Mouse (Mus musculus) heart, postnatal 0 days (tissue): ENCODE measurements around the gene St8sia1. TPM values are rescaled to one million over a fixed set of nuclear protein-coding genes. Genes with fewer than 3 reads are reported as not detected.

Experiments used
- ATAC-seq: fragments of 200-750 bp; cut with Nextera tagmentation; 2 replicates; pipeline ENCODE4 v1.8.0; 2017; ENCODE audit warnings: low read depth, moderate number of reproducible peaks, moderate library complexity; ENCODE audit not compliant: insufficient read depth
- DNase-seq: peaks from one replicate; pipeline ENCODE4 v3.0.0-alpha.2; 2016; ENCODE audit warnings: low spot score
- H3K27ac ChIP-seq: fragments of 300-500 bp; sonication (generic); 2 replicates; pipeline ENCODE4 v1.5.1; 2014; ENCODE audit warnings: low read depth, mild to moderate bottlenecking
- H3K27me3 ChIP-seq: fragments of 300-500 bp; sonication (generic); 2 replicates; pipeline ENCODE4 v1.6.1; 2014; ENCODE audit warnings: low read length, mixed read lengths; ENCODE audit not compliant: control insufficient read depth, insufficient read depth
- H3K36me3 ChIP-seq: fragments of 300-500 bp; sonication (generic); replicated peaks from 2 replicates; pipeline ENCODE4 v1.6.1; 2014; ENCODE audit warnings: low read length, mixed read lengths; ENCODE audit not compliant: control insufficient read depth, insufficient read depth
- H3K4me1 ChIP-seq: fragments of 300-500 bp; sonication (generic); 2 replicates; pipeline ENCODE4 v1.6.1; 2014; ENCODE audit warnings: antibody characterized with exemption; ENCODE audit not compliant: control insufficient read depth, insufficient read depth
- H3K4me2 ChIP-seq: fragments of 300-500 bp; sonication (generic); 2 replicates; pipeline ENCODE4 v1.6.1; 2014; ENCODE audit warnings: low read depth, mild to moderate bottlenecking, low read length, moderate library complexity
- H3K4me3 ChIP-seq: fragments of 300-500 bp; sonication (generic); 2 replicates; pipeline ENCODE4 v1.5.1; 2014; ENCODE audit warnings: low read depth, low read length
- H3K9ac ChIP-seq: fragments of 300-500 bp; sonication (generic); replicated peaks from 2 replicates; pipeline ENCODE4 v1.6.1; 2014; ENCODE audit warnings: low read depth, low read length, mixed read lengths
- H3K9me3 ChIP-seq: fragments of 300-500 bp; sonication (generic); replicated peaks from 2 replicates; pipeline ENCODE4 v1.6.1; 2016; ENCODE audit warnings: low read length; ENCODE audit not compliant: control insufficient read depth
- CTCF ChIP-seq: IDR thresholded peaks from 2 replicates; pipeline ENCODE4 v1.5.1; 2016; ENCODE audit warnings: antibody characterized with exemption, control low read depth, low read depth
- EP300 ChIP-seq: IDR thresholded peaks from 2 replicates; pipeline ENCODE4 v1.6.1; 2016; ENCODE audit warnings: antibody characterized with exemption, low read depth
- WGBS: fragments of 180-500 bp; shearing (Covaris S2); extraction: QIAGEN DNeasy Blood & Tissue Kit; methylation state at CpG from one replicate; pipeline ENCODE4 v1.1.7; 2014; 5-methylcytosine and 5-hydroxymethylcytosine counted together
- polyA plus RNA-seq: library from polyadenylated mRNA; unstranded; fragments of >200 nt; fragmentation: Nextera tagmentation; extraction: Ambion mirVana; gene quantifications from 2 replicates; pipeline ENCODE4 v1.2.1, GENCODE M21; 2015
- total RNA-seq: library from RNA; depleted of rRNA; stranded (reverse); fragments of >200 nt; gene quantifications from 2 replicates; pipeline ENCODE4 v1.2.3, GENCODE M21; 2014; ENCODE audit warnings: low replicate concordance

Gene St8sia1
- total and polyA plus RNA-seq, 2 experiments from 2014 or later, result 0.04 to 0.30 TPM

DNA sequence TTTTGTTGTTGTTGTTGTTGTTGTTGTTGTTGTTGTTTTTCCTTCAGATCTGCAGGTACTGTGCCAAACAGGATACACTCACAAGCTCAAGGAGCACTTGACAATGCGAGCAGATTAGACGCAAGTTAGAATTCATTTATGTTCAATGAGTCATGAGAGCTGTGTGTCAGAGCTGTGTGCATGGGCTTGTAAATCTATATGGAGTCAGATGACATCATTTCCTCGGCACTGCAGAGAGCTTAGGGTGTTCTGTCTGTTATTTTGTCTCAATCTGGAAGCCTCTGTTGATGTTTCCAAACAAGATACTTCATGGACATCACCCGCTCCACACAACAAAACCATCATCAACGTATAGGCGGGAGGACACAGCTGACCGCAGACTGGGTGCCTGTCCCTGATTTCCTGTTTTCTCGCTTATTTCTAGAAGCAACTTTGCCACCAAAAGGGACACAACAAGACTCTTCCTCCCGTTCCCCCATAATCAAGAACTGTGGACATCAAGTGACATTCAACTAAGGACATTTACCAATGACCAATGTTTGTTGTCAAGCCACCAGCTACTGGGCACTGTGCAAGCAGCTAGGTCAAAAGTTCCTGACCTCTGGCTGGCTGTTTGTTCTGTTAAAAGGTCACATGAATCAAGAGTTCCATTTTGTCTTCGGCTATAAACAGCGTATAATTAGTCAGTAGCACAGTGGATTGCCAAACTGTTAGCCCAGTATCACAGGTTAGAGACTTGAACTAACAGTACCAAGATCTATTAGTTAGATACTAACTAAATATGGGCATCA is 78.7 kb downstream of the St8sia1 start:
- ATAC-seq, result no peak
- 71% methylated on average over 11 of the region's 11 CpGs for WGBS
- no peak overlapping the region for H3K4me2 ChIP-seq
- no peak for TF ChIP-seq EP300
- no peak for TF ChIP-seq CTCF
- no peak overlapping the region for H3K9ac ChIP-seq
- no peaks in the 10 kb centered on the region for H3K36me3 ChIP-seq
- no peak overlapping the region for H3K27ac ChIP-seq
- H3K27me3 ChIP-seq, result no peaks in the 10 kb centered on the region
- no peaks in the 10 kb centered on the region for H3K4me1 ChIP-seq
- no peaks in the 10 kb centered on the region for H3K9me3 ChIP-seq
- no peak for DNase-seq
- no peak overlapping the region for H3K4me3 ChIP-seq

DNA sequence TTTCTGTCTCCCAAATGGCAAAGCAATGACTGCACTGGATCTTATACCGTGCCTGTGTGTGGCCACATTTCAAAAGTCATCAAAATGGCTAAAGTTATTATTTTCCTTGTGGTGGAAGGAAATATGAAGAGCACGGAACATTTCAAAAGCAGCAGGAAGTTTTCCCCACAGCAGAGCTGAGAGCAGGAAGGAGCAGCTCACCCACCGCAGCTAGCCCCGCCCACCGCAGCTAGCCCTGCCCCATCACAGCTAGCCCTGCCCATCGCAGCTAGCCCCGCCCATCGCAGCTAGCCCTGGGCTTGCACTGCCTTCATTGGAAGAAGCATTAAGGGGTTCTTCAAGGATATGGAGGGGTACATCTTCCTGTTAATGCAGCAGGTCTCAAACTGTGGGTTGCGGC is 80.1 kb downstream of the St8sia1 start:
- DNase-seq (no peak), ATAC-seq (no peak)
- Histone ChIP-seq H3K4me1 (peaks cover 6% of the 10 kb centered on the region), H3K9me3 (no peaks in the 10 kb centered on the region), H3K4me2 (no peak overlapping the region), H3K4me3 (no peak overlapping the region), H3K9ac (no peak overlapping the region), H3K27ac (no peak overlapping the region), H3K27me3 (no peaks in the 10 kb centered on the region), H3K36me3 (no peaks in the 10 kb centered on the region)
- WGBS, result 55% methylated on average over 9 of the region's 9 CpGs
- no peak for TF ChIP-seq CTCF
- TF ChIP-seq EP300, result no peak

DNA sequence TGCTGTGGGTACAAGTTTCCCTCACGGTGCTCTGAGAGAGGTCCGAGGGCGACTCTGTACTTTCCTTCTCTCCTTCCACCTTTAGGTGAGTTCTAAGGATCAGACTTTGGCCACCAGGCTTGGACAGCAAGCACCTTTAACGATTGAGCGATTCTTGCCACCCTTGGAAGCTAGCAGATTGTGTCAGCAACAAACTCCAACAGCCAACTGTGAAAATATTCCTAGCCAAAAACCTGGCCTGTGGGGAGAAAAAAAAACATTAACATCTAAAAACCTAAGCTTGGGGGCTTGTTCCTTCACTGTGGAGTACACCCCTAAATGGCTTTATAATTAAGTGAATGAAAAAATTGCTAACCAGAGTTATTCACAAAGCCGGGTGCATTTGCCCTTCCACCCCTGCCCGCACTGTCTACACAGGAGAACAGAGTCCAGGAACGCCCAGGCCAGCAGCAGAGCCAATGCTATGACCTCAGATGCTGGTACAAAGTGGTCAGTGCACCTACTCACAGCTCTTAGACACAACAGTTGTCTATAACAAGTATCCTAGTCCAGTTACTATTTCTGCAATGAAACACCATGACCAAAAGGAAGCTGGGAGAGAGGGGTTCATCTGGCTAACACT is 83.3 kb downstream of the St8sia1 start:
- 92% methylated on average over 8 of the region's 8 CpGs for WGBS
- peaks cover 19% of the 10 kb centered on the region for H3K4me1 ChIP-seq
- H3K9me3 ChIP-seq, result no peaks in the 10 kb centered on the region
- no peak overlapping the region for H3K9ac ChIP-seq
- ATAC-seq (no peak), DNase-seq (no peak)
- no peaks in the 10 kb centered on the region for H3K27me3 ChIP-seq
- TF ChIP-seq EP300, result no peak
- TF ChIP-seq CTCF, result no peak
- H3K4me2 ChIP-seq, result no peak overlapping the region
- no peaks in the 10 kb centered on the region for H3K36me3 ChIP-seq
- H3K27ac ChIP-seq, result no peak overlapping the region
- no peak overlapping the region for H3K4me3 ChIP-seq

DNA sequence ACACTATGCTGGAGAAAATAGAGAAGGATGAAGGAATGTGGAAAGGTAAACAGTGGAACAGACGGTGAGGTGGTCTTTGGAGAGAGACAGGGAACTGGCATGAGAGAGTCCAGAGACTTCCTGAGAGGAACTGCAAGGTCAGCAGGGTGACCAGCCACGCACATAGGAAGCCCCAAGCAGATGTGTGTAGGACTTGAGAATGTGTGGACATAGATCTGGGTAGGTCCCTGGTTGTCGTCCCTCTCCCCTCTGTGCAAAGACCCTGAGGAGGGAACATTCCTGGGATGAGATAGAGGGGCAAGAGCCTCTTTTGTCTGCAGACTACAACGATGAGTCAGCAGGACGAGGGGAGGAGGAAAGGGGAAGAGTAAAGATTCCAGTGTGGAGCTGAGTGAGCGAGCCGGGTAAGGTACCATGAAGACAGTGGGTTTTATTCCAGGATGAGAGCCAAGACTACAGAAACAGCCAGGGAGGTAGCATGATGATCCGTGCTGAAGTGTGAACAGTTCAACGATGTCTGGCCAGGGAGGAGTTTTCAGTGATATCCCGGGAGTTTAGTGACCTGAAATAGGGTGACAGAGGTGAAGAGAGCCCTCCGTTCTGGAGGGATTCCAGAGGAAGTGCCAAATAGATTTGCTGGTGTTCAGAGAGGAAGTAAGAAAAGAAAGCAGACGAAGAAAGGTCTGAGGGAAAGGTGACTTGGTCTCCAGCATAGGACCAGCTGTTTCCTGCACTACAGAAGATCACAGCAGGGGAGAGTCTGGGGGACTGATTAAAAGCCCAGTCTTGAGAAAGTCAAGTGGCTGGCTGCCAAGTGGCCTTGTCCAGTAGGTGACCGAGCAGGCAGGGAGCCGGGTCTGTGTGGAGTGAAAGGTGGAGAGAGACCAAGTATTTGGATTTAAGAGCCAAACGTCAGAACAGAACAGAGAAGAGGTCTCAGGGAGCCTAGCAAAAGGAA is 85.2 kb downstream of the St8sia1 start:
- no peaks in the 10 kb centered on the region for H3K9me3 ChIP-seq
- DNase-seq (peak; percentile 59), ATAC-seq (peak; percentile 43)
- 0 out of 2 replicates have a peak overlapping the region, but pooled peaks have one; percentile 5 for H3K4me3 ChIP-seq
- peaks cover 19% of the 10 kb centered on the region for H3K4me1 ChIP-seq
- peak overlapping the region; percentile 7; the same call in 1 of the 2 replicates for H3K27ac ChIP-seq
- no peaks in the 10 kb centered on the region for H3K36me3 ChIP-seq
- no peak overlapping the region for H3K9ac ChIP-seq
- no peaks in the 10 kb centered on the region for H3K27me3 ChIP-seq
- peak overlapping the region; percentile 47 for H3K4me2 ChIP-seq
- WGBS, result 6% methylated on average over 15 of the region's 15 CpGs
- no peak for TF ChIP-seq EP300
- no peak for TF ChIP-seq CTCF

DNA sequence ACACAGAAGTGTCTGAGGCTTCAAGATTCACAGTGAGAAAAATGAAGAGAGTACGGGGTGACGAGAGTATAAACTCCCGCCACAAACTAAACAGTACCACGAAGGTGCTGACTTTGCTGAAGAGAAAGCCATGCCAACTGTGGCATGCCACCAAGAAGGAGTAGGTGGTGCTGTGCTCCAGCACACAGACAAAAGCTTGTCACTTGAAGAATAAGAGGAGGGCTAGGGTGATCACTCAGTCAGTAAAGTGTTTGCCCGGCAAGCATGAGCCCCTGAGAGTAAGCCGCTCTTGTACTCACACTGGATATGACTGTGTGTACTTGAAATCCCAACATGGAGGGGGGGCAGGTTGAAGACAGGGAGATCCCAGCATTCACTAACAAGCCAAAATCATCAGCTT is 87.0 kb downstream of the St8sia1 start:
- Histone ChIP-seq H3K4me3 (no peak overlapping the region), H3K4me2 (no peak overlapping the region), H3K27ac (no peak overlapping the region), H3K9me3 (no peaks in the 10 kb centered on the region), H3K27me3 (no peaks in the 10 kb centered on the region), H3K4me1 (peaks cover 19% of the 10 kb centered on the region), H3K9ac (no peak overlapping the region), H3K36me3 (no peaks in the 10 kb centered on the region)
- TF ChIP-seq CTCF, result no peak
- no peak for TF ChIP-seq EP300
- WGBS, result 78% methylated on average over 6 of the region's 6 CpGs
- DNase-seq, result no peak
- no peak for ATAC-seq
